Mouse (Mus musculus) G1E-ER4 (cell line): ENCODE results near the gene Gpatch11. TPM values are rescaled to one million over a fixed set of nuclear protein-coding genes. Genes with fewer than 3 reads are reported as not detected.

Experiments used
- GATA1 ChIP-seq: IDR thresholded peaks from one replicate; pipeline ENCODE4 v1.8.0; 2012; ENCODE audit warnings: low read length, inconsistent platforms
- polyA plus RNA-seq: library from polyadenylated mRNA; stranded (reverse); fragments of >175 nt; gene quantifications from 2 replicates; pipeline ENCODE4 v1.2.3, GENCODE M21; 2012

The Gpatch11 gene
- polyA plus RNA-seq, 1 experiment: 0.90 TPM

- TF ChIP-seq GATA1: no peak
Measured at GRCm38 (mm10) chr17:78883291-78883690, 47.9 kb downstream of the Gpatch11 start.

DNA sequence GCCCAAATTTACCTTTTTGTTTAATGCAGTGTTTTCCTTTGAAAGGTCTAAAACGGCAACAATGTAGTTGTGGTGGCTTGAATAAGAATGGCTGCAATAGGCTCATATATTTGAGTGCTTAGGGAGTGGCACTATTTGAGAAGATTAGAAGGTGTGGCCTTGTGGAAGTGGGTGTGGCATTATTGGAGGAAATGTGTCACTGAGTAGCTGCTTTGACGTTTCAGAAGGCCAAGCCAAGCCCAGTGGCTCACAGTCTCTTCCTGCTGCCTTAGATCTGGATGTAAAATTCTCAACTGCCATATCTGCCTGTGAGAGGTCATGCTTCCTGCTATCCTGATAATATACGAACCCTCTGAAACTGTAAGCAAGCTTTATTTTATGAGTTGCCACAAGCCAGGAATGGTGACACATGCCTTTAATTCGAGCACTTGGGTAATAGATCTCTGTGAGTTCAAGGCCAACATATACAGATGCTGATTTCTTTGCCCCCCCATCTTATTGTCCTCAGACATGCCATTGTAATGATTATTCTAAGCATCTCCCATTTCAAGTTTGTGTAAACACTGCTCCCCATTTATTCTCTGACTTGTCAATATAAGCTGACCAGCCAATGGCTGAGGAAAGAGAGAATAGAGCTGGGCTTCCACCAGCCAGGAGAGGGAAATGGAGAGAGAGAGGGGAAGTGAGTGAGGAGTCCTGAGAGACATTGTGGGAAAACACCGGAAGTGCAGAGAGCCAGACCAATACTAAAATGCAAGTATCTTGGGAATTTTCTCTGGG, 50.1 kb downstream of the Gpatch11 start:
- TF ChIP-seq GATA1: no peak

GRCm38 (mm10) chr17:78888554-78888953, 53.2 kb downstream of the Gpatch11 start:
- TF ChIP-seq GATA1: no peak

- TF ChIP-seq GATA1: no peak
Measured at GRCm38 (mm10) chr17:78889184-78889583, 53.8 kb downstream of the Gpatch11 start.

GRCm38 (mm10) chr17:78891020-78891419, 55.7 kb downstream of the Gpatch11 start:
- TF ChIP-seq GATA1: no peak

DNA sequence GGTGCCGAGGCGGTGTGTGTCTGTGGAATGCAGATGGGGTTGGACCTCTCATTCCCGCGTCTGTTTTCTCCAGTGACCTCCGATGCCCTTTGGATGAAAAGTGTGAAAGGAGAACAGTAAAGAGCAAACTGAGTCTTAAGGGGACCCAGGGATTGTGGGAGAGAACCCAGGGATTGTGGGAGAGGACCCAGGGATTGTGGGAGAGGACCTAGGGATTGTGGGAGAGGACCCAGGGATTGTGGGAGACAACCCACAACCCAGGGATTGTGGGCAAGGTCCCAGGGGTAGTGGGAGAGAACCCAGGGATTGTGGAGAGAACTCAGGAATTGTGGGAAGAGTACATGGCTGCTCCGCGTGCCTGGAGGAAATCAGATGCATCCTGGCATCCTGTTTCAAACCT, 59.6 kb downstream of the Gpatch11 start:
- TF ChIP-seq GATA1: no peak

DNA sequence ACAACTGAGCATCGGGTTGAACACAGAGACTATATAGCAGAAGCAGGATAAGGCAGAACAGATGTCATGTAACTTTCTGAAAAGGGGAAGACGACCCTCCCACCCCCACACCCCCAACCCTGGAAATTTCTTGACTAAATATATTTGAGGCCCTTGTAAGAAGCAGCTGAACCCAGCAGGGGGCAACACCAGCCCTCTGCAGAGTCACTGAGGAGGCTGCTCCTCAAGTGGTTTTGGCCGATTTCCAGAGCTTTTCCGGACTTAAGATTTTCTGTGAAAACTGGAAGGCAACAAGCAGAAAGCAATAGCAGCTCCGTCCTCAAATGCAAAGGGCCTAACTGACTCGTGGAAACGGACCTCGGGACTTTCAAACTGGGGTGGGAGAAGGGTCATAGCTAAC, 60.0 kb downstream of the Gpatch11 start:
- TF ChIP-seq GATA1: no peak

Other genes starting within 250 kb of the Gpatch11 start
- 3.0 and 3.8 TPM in 2 replicates for gene Strn, start 98.4 kb upstream of the Gpatch11 start, polyA plus RNA-seq
- 1.5 and 5.1 TPM in 2 replicates for gene Heatr5b, start 203 bp upstream of the Gpatch11 start, polyA plus RNA-seq
- gene Eif2ak2, start 47.0 kb downstream of the Gpatch11 start, polyA plus RNA-seq: 15.3 and 21.7 TPM in 2 replicates
- gene Sult6b1, start 71.4 kb downstream of the Gpatch11 start, polyA plus RNA-seq: not detected in 2 replicates
- 3.6 and 4.9 TPM in 2 replicates for gene Cebpzos, start 80.9 kb downstream of the Gpatch11 start, polyA plus RNA-seq
- gene Cebpz, start 101.5 kb downstream of the Gpatch11 start, polyA plus RNA-seq: 41.7 and 47.2 TPM in 2 replicates
- 1.1 and 3.0 TPM in 2 replicates for gene Ndufaf7, start 101.6 kb downstream of the Gpatch11 start, polyA plus RNA-seq
- gene Prkd3, start 185.2 kb downstream of the Gpatch11 start, polyA plus RNA-seq: not detected in 2 replicates
- not detected in 2 replicates for gene Qpct, start 216.3 kb downstream of the Gpatch11 start, polyA plus RNA-seq